Mouse (Mus musculus): ENCODE results near the gene Sos1.
"Not testable (repeated sequence)": the region's sequence is repeated elsewhere in the genome, so short reads cannot be mapped to it uniquely, and the experiment has no call there.

Sos1 gene

GRCm38 (mm10) chr17:80418572-80419210, 61.6 kb downstream of the Sos1 start:
- DNase-seq, result no peak

GRCm38 (mm10) chr17:80411182-80411581, 69.1 kb downstream of the Sos1 start:
- DNase-seq, result no peak

GRCm38 (mm10) chr17:80398243-80398642, 82.0 kb downstream of the Sos1 start:
- DNase-seq, result no peak

GRCm38 (mm10) chr17:80391423-80392403, 88.5 kb downstream of the Sos1 start:
- peak; percentile 72 for DNase-seq

- DNase-seq, result no peak
These were observed 90.2 kb downstream of the Sos1 start for GRCm38 (mm10) chr17:80390024-80390423.

GRCm38 (mm10) chr17:80385671-80386070, 94.6 kb downstream of the Sos1 start:
- DNase-seq, result no peak

GRCm38 (mm10) chr17:80378386-80378785, 101.9 kb downstream of the Sos1 start:
- DNase-seq, result not testable (repeated sequence)

- no peak for DNase-seq
These were observed 106.5 kb downstream of the Sos1 start for GRCm38 (mm10) chr17:80373726-80374096.

- peak; percentile 95 for DNase-seq
These were observed 107.1 kb downstream of the Sos1 start, which contains the start of gene Gm10190 for GRCm38 (mm10) chr17:80372989-80373725. Gene Gm10190, minus strand, starts transcription at chr17:80373541.

GRCm38 (mm10) chr17:80368606-80369005, 111.6 kb downstream of the Sos1 start:
- DNase-seq, result no peak

- peak; percentile 40 for DNase-seq
These were observed 113.0 kb downstream of the Sos1 start for GRCm38 (mm10) chr17:80367276-80367675.

- DNase-seq, result no peak
These were observed 120.0 kb downstream of the Sos1 start for GRCm38 (mm10) chr17:80360245-80360644.

- DNase-seq, result no peak
These were observed 133.0 kb downstream of the Sos1 start for GRCm38 (mm10) chr17:80347234-80347633.

GRCm38 (mm10) chr17:80346591-80347125, 133.6 kb downstream of the Sos1 start:
- DNase-seq, result no peak

GRCm38 (mm10) chr17:80345277-80345676, 135.0 kb downstream of the Sos1 start:
- peak; percentile 8 for DNase-seq
